Mouse (Mus musculus) megakaryocyte-erythroid progenitor cell, adult 5 weeks (primary cell): ENCODE data around the gene Aldh1a3. TPM values are rescaled to one million over a fixed set of nuclear protein-coding genes. Genes with fewer than 3 reads are reported as not detected.

Experiments used
- polyA plus RNA-seq: library from polyadenylated mRNA; stranded (reverse); fragments of >175 nt; gene quantifications from 2 replicates; pipeline ENCODE4 v1.2.3, GENCODE M21; 2012

Gene Aldh1a3
- 0.14 TPM in 2 replicates for polyA plus RNA-seq

DNA sequence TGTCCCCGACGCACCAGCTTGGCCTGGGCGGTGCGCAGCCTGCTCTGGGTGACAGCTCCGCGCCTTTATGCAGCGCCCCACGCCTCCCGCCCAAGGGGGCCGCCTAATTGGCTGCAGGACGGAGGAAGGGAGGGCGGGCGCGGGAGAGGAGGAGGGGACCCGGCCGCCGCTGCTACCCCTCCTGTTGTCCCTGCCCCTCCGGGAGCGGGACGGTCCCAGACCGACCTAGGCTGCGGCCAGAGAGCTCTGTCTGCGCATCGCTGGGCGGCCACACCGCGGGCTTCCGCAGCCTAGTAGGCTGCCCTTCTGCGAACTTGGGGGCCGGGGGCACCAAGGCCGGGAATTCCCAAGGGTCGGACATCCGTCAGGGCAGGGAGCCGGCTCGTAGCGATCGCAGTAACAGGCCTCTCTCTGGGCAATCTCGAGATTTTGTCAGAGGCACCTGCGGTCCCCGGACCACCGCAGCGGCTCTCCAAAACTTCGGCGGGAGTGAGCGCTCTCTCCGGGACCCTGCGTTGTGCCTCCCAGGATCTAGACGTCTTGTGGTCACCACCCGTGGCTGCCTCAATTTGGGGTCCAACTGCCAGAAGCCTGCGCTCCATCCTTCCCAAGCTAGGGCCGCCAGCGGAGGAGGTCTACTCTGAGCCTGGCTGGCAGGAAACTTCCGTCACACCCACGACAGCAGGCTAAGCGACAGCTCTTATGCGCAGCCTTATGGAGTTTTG is at the start of gene Aldh1a3:
Aldh1a3 (minus strand) TSS at position 81 of the 725 bp plus-strand sequence.

DNA sequence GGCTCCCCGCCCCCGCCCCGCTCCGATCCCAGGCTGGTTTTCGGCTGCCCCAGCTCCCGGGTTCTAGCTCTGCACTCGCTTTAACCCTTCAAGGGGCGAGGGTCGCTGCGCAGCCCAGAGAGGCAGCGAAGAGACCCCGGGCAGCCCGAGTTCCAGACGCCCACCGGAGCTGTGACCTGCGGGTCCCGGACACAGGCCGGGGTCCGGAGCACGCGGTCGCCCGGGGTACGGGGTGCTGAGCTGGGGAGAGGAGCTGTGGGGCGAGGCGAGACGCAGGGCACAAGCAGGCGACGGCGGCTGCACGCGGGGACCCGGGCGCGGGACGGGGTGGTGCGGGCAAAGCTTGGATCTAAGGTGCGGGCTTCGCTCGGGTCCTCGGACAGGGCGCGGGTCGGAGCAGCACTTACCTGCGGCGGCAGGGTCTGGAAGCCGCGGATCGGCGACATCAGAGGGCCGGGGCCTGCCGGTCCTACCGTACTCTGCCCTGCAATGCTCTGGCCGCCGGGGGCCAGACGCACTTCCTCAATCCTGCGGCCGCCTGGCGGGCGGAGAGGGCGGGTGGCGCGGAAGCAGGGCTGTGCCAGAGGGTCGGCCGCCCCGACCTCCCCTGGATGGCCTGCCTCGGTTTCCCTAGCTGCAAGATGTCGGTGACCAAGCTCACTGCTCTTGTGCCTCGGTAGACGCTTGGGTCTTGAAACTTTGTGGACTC is 39.4 kb downstream of the Aldh1a3 start, which contains the start of gene Lrrk1:
Lrrk1 (minus strand) TSS at position 538 of the 709 bp plus-strand sequence.

DNA sequence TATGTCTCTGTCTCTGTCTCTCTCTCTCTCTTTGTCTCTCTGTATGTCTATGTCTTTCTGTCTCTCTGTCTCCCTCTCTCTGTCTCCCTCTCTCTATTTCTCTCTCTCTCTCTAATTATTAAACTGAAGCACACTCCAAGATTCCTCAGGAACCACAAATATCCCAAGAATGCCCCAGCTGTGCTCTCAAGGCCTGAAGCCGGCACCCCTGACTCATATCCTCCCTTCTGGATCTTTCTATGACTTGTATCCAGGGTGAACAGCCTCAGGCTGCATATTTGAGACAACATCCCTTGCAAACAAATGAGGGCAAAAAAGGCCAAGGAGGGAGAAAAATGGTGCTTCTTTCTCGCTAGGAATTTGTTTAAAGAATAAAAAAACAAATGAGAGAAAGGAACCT is 61.4 kb downstream of the Aldh1a3 start, which contains the start of gene Gm10974:
Gm10974 (plus strand) TSS at position 2 of the 400 bp plus-strand sequence.

Other genes starting within 250 kb of the Aldh1a3 start
- gene Gm10974, start 61.6 kb downstream of the Aldh1a3 start, polyA plus RNA-seq, result not detected in 2 replicates
- gene Lrrk1, start 39.2 kb downstream of the Aldh1a3 start, polyA plus RNA-seq, result 7.6 and 9.6 TPM in 2 replicates